Mouse (Mus musculus) kidney, adult 8-10 months (tissue): Measurements from ENCODE around the gene Neurod2.

ENCODE experiments used
- DNase-seq, 2 experiments: peaks; one replicate each; pipeline ENCODE4 v3.0.0; 2022

The Neurod2 gene

DNA sequence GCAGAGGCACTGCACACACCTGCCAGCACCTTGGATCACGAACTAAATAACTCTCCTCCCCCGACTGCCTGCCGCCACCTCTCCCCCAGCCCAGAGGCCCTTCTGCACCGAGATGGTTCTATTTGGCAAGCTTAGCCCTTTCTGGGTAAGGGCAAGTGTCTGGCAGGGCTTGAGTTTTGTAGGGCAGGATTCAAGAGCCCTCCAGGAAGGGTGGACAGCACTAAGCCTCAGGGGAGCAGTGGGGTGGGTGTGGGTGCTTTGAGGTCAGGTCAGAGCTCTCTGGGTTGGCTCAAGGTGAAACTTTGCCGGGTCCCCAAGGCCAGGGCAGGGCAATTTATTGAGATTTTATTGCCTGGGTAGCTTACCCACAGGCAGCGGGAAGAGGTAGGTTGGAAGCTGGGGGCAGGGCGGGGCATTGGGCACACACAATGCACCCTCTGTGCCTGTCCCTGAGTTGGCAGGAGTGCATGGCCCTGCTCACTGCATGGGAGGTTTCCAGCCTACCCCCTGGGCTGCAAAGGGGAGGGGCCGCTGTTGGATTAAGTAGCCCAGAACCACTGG lies 24.3 kb upstream of the Neurod2 start:
- DNase-seq = peak; percentile 62 to 76

GRCm38 (mm10) chr11:98352272-98352990 lies 23.0 kb upstream of the Neurod2 start:
- no peak for DNase-seq

DNA sequence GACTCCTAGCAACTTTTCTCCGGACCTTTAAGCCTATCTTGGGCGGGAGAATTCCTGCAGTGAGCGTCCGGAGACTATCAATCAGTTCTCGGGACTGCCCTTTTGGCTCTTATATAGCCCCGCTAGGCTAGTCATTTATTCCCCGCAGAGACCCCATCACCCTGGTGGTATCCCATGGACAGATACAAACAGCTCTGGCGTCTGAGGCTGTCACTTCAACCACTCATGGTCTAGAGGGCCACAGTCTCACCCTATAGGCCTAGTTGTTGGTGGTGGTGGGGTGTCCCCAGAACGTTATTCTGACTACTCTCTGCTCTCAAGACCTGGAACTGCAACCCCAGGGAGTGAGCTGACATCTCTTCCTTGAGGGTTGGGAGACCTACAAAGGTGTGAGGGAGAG lies 19.9 kb upstream of the Neurod2 start:
- DNase-seq = no peak

DNA sequence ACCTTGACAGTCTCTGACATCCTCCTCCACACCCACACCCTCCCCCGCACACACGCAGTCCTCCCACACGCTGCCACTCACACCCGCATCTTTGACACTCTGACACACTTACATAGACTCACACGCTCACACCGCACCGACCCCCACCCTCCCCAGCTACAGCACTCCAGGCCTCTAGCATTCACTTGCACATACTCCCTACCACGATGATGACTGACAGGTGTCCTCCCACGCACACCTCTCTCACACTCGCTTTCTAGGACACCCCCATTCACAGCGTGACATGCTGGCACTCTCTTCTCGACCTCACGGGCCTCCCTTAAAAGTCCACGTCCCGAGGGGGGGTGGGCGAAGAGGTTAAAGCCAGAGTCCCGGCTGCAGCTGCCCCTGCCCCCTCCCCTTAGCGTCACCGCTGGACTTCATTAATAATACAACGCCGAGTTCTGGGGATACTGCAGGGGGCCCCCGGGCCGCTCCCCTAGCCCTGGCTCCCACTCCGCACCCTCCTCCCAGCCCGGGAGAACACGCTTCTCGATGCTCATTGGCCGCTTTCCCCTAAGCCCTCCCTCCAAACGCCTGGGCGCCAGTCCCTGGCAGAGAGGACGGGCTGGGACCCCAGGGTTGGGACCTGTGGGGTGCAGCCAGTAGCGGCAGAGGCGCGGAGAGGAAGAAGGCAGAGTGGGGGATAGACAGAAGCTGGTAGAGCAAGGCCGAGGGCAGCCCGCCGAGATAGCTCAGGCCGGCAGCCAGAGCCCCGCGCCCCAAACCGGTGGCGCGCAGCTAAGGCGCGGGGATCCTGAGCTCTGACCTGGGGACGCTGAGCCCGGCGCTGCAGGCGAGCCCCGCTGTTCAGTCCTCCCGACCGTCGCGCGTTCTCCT lies 18.9 kb upstream of the Neurod2 start, which contains the start of gene Ppp1r1b:
Gene Ppp1r1b, plus strand, starts transcription at position 322 of the 879 bp plus-strand sequence.
- DNase-seq = peak; percentile 48 to 61

GRCm38 (mm10) chr11:98347385-98348082 lies 18.1 kb upstream of the Neurod2 start:
- peak; percentile 39 to 65 for DNase-seq

- peak in 1 of 2 experiments; percentile 31 for DNase-seq
These were observed 16.7 kb upstream of the Neurod2 start for GRCm38 (mm10) chr11:98346168-98346567.

DNA sequence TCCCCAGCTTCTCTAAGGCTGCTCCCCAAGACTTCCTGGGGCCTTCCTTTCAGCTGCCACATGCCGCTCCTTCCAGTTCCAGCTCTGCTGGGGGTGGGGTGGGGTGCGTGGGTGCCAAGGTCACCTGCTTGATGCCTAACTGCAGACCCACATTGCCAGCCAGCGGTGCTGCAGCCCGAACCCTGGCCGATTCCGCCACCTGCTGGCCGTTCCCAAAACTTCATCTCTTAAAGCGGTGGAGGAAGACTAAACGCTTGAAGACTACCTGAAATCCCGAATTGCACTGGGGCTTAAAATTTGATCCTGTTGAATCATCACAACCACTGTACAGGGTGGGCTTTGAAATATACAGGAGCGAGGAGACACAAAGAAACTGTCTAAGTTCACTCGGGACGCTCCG lies 15.8 kb upstream of the Neurod2 start:
- DNase-seq = peak; percentile 78 to 89

GRCm38 (mm10) chr11:98342000-98342945 lies 12.8 kb upstream of the Neurod2 start:
- peak; percentile 89 to 99 for DNase-seq

- no peak for DNase-seq
These were observed 11.7 kb upstream of the Neurod2 start for GRCm38 (mm10) chr11:98341174-98341573.

- no peak for DNase-seq
These were observed 11.1 kb upstream of the Neurod2 start for GRCm38 (mm10) chr11:98340597-98340996.

DNA sequence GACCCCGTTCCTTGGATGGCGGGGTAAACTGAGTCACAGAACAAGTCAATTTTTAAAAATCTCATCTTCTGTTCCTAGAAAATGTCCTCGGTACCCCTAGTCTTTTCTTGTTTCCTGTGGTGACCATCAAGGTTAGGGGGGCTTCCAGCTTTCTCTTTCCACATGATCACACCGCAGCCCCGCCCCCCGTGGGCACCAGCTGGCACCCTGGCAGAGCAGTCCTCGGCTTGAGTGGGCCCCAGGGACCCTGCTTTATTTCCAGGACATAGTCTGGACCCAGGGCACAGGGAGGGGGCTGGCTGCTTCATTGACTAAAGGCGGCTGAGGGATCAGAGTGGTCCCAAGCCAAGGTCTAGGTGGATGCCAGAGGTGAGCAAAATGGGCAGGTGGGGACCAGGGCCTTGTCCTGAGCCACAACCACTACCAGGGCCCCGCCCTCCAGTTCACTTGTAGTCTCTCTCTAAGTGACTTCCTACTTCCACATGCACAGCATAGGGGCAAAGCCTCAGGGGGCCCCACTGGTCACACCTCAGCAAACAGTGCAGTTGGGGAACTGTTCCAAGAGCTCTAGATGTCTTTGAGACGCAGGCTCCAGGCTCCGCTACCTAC lies 10.3 kb upstream of the Neurod2 start:
- DNase-seq = no peak

GRCm38 (mm10) chr11:98339071-98339501 lies 9.6 kb upstream of the Neurod2 start:
- DNase-seq = no peak

DNA sequence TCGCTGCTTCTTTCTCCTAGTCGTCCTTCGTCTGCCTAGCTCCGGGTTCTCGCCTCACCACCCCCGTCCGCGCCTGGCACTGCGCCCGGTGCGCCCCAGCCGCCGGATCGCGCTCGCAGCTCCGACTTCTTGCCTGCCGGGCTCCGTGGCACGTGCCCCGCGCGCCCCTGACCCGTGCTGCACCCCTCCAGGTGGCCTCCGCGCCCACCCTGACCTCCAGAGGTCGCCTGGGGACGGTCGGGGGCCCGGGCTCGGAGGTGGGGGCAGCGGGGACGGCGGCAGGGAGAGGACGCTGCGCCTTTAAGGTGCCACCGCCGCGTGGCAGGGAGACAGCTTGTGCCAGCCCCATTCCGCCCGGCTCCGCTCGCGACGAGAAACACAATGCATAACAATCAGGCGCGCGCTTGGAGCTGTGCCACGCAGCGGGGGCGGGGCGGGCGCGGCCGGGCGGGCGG lies 9.1 kb upstream of the Neurod2 start:
- peak; percentile 43 to 44 for DNase-seq

GRCm38 (mm10) chr11:98336245-98337107 lies 7.0 kb upstream of the Neurod2 start:
- peak in 1 of 2 experiments; percentile 44 for DNase-seq

GRCm38 (mm10) chr11:98335250-98335649 lies 5.8 kb upstream of the Neurod2 start:
- no peak for DNase-seq

DNA sequence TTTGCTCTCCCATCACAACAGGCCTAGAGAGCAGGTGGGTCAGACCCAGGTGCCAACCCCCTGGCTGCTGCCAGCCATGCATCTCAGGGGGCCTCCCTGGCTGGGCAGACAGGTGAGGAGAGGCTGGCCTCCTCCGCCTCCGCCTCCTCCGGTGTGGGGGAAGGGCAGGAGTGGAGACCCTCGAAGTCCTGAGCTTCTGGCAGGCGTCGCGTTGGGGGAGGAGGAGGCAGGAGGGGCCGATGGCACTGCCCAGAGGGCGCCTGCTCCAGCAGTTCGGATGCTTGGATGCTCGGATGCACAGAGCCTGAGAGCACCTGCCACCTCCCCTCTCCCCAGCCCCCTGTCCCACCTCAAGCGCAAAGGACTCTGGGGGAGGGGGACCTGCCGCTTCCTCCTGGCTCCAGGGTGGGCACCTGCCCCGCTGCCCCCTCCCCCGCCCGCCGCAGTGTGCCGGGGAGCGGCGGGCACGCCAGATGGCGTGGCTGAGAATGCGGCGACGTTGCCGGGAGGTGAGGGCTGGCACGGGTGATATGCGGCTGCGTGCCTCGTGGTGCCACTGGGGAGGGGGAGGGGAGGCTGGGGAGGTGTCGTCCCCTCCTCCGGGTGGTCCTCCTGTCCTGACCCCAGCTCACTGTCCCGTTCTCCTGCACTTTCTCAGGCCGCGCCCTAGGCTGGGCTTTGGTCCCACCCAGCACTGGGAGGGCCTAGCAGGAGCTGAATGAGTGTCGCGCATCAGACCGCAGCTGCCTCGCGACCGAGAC lies 4.7 kb upstream of the Neurod2 start:
- DNase-seq = no peak

DNA sequence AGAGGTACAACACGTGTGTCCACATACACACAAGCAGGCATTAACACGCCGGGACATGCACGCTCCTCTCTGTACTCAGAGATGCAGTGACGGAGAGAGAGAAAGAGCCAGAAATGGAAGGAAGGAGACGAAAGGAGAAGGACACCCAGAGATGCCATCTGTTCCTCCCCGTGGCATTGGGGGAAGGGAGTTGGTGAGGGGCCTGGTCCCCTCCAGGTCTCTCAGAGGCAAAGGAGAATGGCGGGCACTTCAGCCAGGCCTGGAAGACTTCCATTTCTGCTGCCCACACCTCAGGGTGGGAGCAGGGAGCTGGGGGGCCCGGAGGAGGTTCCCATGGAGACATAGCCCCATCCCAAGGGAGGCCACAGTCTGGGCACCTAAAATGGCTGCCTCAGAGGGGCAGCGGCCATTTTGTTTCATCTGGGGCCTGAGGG lies 3.8 kb upstream of the Neurod2 start:
- no peak for DNase-seq

- no peak for DNase-seq
These were observed 3.4 kb upstream of the Neurod2 start for GRCm38 (mm10) chr11:98332841-98333240.

- DNase-seq = no peak
These were observed 2.7 kb upstream of the Neurod2 start for GRCm38 (mm10) chr11:98332186-98332585.
